Mouse (Mus musculus) neutrophil, adult 5-6 weeks (primary cell): ENCODE measurements around the gene Rhov. TPM values are rescaled to one million over a fixed set of nuclear protein-coding genes. Genes with fewer than 3 reads are reported as not detected.

ENCODE experiments used
- ATAC-seq: fragments of 151-379, 151-347 bp; 2 replicates; pipeline ENCODE4 v1.8.0; 2017; ENCODE audit warnings: mild to moderate bottlenecking, moderate TSS enrichment; ENCODE audit not compliant: insufficient number of reproducible peaks, poor library complexity, low FRiP score, severe bottlenecking; ENCODE audit errors: extremely low read depth
- total RNA-seq: library from RNA; stranded (forward); fragments of 200-1000 nt; gene quantifications from 2 replicates; pipeline ENCODE4 v1.2.3, GENCODE M21; 2017

The Rhov gene
- total RNA-seq, 1 experiment from 2014 or later = 2.7 TPM

GRCm38 (mm10) chr2:119293311-119293710, 22.2 kb upstream of the Rhov start:
- ATAC-seq = no peak

GRCm38 (mm10) chr2:119292852-119293251, 21.8 kb upstream of the Rhov start:
- ATAC-seq = no peak

GRCm38 (mm10) chr2:119292281-119292680, 21.2 kb upstream of the Rhov start:
- no peak for ATAC-seq

- ATAC-seq = peak; percentile 53
These were observed 17.9 kb upstream of the Rhov start for GRCm38 (mm10) chr2:119289014-119289416.

GRCm38 (mm10) chr2:119288270-119288882, 17.3 kb upstream of the Rhov start, which contains the start of gene Vps18:
Vps18 (plus strand) TSS chr2:119288740.
- peak; percentile 93 for ATAC-seq

- ATAC-seq = no peak
These were observed 16.3 kb upstream of the Rhov start for GRCm38 (mm10) chr2:119287372-119287771.

GRCm38 (mm10) chr2:119281899-119282565, 11.0 kb upstream of the Rhov start:
- no peak for ATAC-seq

- ATAC-seq = no peak
These were observed 6.7 kb upstream of the Rhov start for GRCm38 (mm10) chr2:119277810-119278209.

GRCm38 (mm10) chr2:119276926-119277325, 5.9 kb upstream of the Rhov start:
- no peak for ATAC-seq

GRCm38 (mm10) chr2:119274126-119274525, 3.1 kb upstream of the Rhov start:
- ATAC-seq = no peak

GRCm38 (mm10) chr2:119270286-119270642, 808 bp downstream of the Rhov start:
- no peak for ATAC-seq

- no peak for ATAC-seq
These were observed 7.3 kb downstream of the Rhov start for GRCm38 (mm10) chr2:119263813-119264212.

- ATAC-seq = peak; percentile 81
These were observed 8.1 kb downstream of the Rhov start for GRCm38 (mm10) chr2:119262978-119263377.

- no peak for ATAC-seq
These were observed 9.7 kb downstream of the Rhov start for GRCm38 (mm10) chr2:119261326-119261725.

- ATAC-seq = no peak
These were observed 10.6 kb downstream of the Rhov start for GRCm38 (mm10) chr2:119260518-119260917.

- no peak for ATAC-seq
These were observed 16.1 kb downstream of the Rhov start for GRCm38 (mm10) chr2:119254976-119255375.

GRCm38 (mm10) chr2:119250826-119251478, 20.1 kb downstream of the Rhov start:
- ATAC-seq = peak; percentile 88

GRCm38 (mm10) chr2:119250377-119250776, 20.7 kb downstream of the Rhov start:
- ATAC-seq = no peak

- no peak for ATAC-seq
These were observed 21.4 kb downstream of the Rhov start for GRCm38 (mm10) chr2:119249592-119250061.

GRCm38 (mm10) chr2:119247904-119248303, 23.2 kb downstream of the Rhov start:
- no peak for ATAC-seq
